Mouse (Mus musculus) brown adipose tissue, adult 24 weeks (tissue): Measurements from ENCODE around the gene Auts2. TPM values are rescaled to one million over a fixed set of nuclear protein-coding genes. Genes with fewer than 3 reads are reported as not detected.

Experiments
- H3K27ac ChIP-seq: fragments of 200-500 bp; replicated peaks from 2 replicates; pipeline ENCODE4 v1.5.1; 2012; ENCODE audit warnings: low read depth, mild to moderate bottlenecking, low read length
- H3K4me1 ChIP-seq: fragments of 200-500 bp; 2 replicates; pipeline ENCODE4 v1.6.1; 2012; ENCODE audit warnings: low read length, mixed read lengths; ENCODE audit not compliant: control insufficient read depth, insufficient read depth, insufficient read length
- H3K4me3 ChIP-seq: fragments of 200-500 bp; 2 replicates; pipeline ENCODE4 v1.5.1; 2012; ENCODE audit warnings: low read depth, mild to moderate bottlenecking, low read length, moderate library complexity; ENCODE audit not compliant: insufficient read depth
- polyA plus RNA-seq: library from polyadenylated mRNA; stranded (reverse); fragments of >200 nt; gene quantifications from 2 replicates; pipeline ENCODE4 v1.2.4, GENCODE M21; 2012; ENCODE audit not compliant: missing spikeins, insufficient read depth, insufficient read length

Gene Auts2
- polyA plus RNA-seq, 1 experiment: 2.4 TPM

DNA sequence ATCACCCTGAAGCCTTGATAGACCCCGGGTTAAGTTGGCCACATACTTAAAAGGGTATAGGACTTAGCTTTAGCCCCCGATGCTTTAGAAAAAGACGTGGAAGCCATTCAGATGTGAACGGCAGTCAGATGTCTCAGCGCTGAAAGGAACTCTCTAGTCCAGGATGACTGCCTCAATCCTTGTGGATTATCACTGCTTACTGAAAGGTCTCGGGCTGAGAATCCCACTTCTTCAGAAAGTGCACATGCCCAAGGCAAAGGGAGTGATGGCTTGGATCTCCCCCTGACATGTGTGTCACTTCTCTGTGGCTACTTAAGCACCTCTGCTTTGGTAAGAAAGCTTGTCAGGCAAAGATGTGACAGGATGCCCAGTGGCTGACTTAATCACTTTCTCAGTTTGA lies 450.4 kb downstream of the Auts2 start:
- Histone ChIP-seq H3K4me1 (no peaks in the 10 kb centered on the region), H3K4me3 (no peak overlapping the region), H3K27ac (no peak overlapping the region)

- Histone ChIP-seq H3K4me3 (no peak overlapping the region), H3K4me1 (no peaks in the 10 kb centered on the region), H3K27ac (no peak overlapping the region)
Measured at GRCm38 (mm10) chr5:132089496-132090250, 453.5 kb downstream of the Auts2 start.

DNA sequence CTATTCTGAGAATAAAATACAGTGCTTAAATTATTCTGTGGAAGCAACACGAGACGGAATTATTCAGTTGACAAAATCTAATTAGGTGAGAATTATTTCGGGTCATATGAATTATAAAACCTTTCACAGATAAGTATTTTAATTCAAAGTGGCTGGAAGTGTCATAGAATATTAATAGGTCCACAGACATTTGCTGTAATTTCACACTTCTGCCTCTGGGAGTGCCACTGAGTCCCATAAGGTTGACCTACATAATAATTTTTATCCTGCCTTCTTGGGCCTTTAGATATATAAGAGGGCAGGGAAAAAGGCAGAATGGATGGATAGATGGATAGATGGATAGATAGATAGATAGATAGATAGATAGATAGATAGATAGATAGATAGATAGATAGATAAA lies 454.6 kb downstream of the Auts2 start:
- Histone ChIP-seq H3K4me3 (no peak overlapping the region), H3K4me1 (no peaks in the 10 kb centered on the region), H3K27ac (no peak overlapping the region)

DNA sequence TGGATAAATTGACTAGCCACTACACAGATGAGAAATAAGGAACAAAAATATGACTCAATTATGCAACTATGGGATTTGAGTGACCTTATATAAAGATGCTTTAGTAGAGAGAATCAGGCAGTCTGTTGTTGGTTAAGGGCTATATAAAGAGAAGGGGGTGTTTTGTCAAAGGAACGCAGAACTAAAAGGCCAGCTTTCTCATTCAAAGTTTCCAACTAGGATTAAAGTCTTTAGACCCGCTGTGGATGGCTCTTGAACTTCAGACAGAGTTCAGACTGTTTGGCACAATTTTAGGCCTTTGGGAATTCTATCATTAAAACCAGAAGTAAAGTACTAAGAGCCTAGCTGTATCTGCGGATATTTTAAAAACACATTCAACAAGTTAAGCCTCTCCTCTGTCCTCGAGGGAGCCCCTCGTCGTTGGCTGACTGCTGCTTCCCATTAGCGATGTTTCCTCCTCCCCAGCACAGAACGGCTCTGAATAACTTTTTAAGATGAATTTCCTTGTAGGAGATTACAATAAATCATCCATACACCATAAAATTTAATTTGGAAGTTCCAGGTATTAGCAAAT lies 459.3 kb downstream of the Auts2 start:
- Histone ChIP-seq H3K27ac (no peak overlapping the region), H3K4me3 (no peak overlapping the region), H3K4me1 (no peaks in the 10 kb centered on the region)

GRCm38 (mm10) chr5:132075942-132076341 lies 467.2 kb downstream of the Auts2 start:
- no peak overlapping the region for H3K4me3 ChIP-seq
- no peak overlapping the region for H3K27ac ChIP-seq
- no peaks in the 10 kb centered on the region for H3K4me1 ChIP-seq

- Histone ChIP-seq H3K4me3 (no peak overlapping the region), H3K27ac (no peak overlapping the region), H3K4me1 (no peaks in the 10 kb centered on the region)
Measured at GRCm38 (mm10) chr5:132074724-132075374, 468.3 kb downstream of the Auts2 start.

DNA sequence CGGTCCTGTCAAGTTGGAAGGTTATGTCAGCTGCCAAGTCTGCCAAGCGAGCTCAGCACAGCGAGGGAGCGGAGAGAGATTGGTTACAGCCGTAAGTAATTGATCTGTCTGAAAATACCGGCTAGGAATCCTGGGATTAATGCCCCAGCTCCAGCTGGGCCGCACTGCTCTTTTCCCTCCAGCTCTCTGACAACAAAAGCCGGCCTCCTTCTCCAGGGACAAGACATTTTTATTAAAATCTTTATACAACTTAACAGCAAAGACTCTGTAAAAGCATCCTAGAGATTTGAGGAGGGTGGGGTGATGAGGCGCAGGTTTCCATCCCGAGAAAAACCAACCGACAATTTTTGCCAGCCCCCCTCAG lies 468.8 kb downstream of the Auts2 start:
- Histone ChIP-seq H3K27ac (no peak overlapping the region), H3K4me3 (no peak overlapping the region), H3K4me1 (no peaks in the 10 kb centered on the region)

GRCm38 (mm10) chr5:132073677-132074359 lies 469.3 kb downstream of the Auts2 start:
- Histone ChIP-seq H3K4me1 (no peaks in the 10 kb centered on the region), H3K4me3 (no peak overlapping the region), H3K27ac (no peak overlapping the region)

GRCm38 (mm10) chr5:132072356-132072755 lies 470.8 kb downstream of the Auts2 start:
- Histone ChIP-seq H3K4me1 (no peaks in the 10 kb centered on the region), H3K27ac (no peak overlapping the region), H3K4me3 (no peak overlapping the region)

GRCm38 (mm10) chr5:132067750-132068739 lies 475.1 kb downstream of the Auts2 start:
- Histone ChIP-seq H3K27ac (no peak overlapping the region), H3K4me1 (no peaks in the 10 kb centered on the region)

DNA sequence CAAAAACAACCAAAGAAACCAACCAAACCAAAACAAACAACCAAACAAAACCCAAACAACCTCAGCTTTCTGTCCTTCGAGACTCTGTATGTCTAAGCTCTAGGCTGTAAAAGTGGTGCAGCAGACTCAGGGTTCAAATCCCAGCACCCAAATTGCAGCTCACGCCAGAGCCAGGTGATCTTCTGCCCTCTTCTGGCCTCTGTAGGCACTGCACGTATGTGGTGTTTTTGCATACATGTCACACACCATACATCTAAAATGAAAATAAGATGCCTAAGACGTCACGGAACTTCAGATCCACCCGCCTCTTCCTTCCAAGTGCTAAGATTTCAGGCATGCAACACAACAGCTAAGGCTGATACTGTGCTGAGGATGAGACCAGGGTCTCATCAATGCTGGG lies 483.0 kb downstream of the Auts2 start:
- no peaks in the 10 kb centered on the region; the same call in 1 of the 2 replicates for H3K4me1 ChIP-seq
- H3K27ac ChIP-seq: no peak overlapping the region
- no peak overlapping the region for H3K4me3 ChIP-seq

More at GRCm38 (mm10) chr5:132067750-132068739, 475.1 kb downstream of the Auts2 start:
- H3K4me3 ChIP-seq: no peak overlapping the region

DNA sequence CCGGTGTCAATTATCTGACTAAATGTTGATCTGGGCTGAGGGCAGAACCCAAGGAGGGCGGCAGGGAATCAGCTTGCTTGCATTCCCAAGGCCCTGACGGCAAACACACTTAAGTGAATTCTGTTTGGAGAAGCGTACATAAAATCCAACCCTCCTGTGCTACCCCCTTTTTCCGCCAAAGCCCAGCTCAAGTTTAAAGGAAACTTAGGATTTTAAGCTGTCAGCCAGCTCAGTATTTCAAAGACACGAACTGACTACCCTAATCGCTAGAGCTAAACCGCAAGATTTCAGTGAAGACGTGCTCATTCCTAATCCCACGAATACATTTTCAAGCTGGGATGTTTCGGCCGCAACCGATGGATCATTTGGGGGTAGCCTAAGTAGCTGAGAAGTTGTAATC lies 490.5 kb downstream of the Auts2 start:
- Histone ChIP-seq H3K4me1 (no peaks in the 10 kb centered on the region), H3K4me3 (no peak overlapping the region), H3K27ac (no peak overlapping the region)

GRCm38 (mm10) chr5:132039584-132039983 lies 503.6 kb downstream of the Auts2 start:
- H3K27ac ChIP-seq: no peak overlapping the region
- H3K4me1 ChIP-seq: no peaks in the 10 kb centered on the region
- H3K4me3 ChIP-seq: no peak overlapping the region

DNA sequence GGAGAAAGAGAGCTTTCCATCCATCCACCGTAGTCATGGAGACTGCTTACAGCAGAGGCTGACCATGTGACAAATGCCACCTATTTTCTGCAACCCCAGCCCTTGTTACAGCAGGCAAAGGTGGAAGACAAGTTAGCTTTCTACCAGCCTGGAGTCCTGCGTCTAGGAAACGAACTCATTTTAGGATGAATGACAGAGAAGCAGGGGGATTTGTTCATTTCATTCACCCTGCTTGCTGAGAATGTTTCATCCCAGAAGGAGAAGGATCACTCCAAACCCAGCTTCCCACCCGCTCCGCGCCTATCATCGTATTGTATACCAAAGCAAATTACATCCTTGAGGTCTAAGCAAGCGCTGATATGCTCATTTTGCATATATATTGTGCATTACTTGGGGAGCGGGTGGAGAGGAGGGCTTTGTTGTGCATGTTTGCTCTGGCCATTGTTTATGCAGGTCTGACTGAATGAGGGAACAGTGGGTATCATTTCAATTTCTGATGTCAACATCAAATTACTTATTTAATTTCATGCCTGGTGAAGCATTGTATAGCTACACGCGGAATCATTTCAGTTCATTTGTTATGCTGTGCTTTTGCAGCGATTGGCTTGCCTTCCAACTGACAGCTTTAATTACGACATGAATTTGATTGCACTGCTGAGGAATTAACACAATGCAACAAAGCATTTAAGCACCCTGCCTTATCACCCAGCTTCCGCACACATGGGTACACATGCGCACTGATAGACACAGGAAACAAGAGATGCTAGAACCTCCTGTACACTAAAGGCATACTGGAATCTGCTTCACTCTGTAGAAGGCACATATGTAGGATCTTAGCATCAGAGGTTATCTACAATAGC lies 509.4 kb downstream of the Auts2 start:
- H3K27ac ChIP-seq: no peak overlapping the region
- H3K4me1 ChIP-seq: no peaks in the 10 kb centered on the region
- no peak overlapping the region for H3K4me3 ChIP-seq
